Mouse (Mus musculus) forebrain, embryonic 11.5 days (tissue): ENCODE measurements around the gene Ube2g1. TPM values are rescaled to one million over a fixed set of nuclear protein-coding genes. Genes with fewer than 3 reads are reported as not detected.

Source experiments
- ATAC-seq: fragments of 200-750 bp; cut with Nextera tagmentation; replicated peaks from 2 replicates; pipeline ENCODE4 v1.8.0; 2017; ENCODE audit warnings: moderate TSS enrichment; ENCODE audit not compliant: low FRiP score
- DNase-seq: peaks from one replicate; pipeline ENCODE4 v3.0.0-alpha.2; 2017; ENCODE audit warnings: low spot score
- H3K27ac ChIP-seq: fragments of 300-500 bp; sonication (generic); 2 replicates; pipeline ENCODE4 v1.5.1; 2014; ENCODE audit warnings: low read depth, low read length
- H3K27me3 ChIP-seq: fragments of 300-500 bp; sonication (generic); 2 replicates; pipeline ENCODE4 v1.6.1; 2014; ENCODE audit warnings: mild to moderate bottlenecking, low read length, mixed read lengths; ENCODE audit not compliant: control insufficient read depth, insufficient read depth
- H3K36me3 ChIP-seq: fragments of 300-500 bp; sonication (generic); 2 replicates; pipeline ENCODE4 v1.6.1; 2014; ENCODE audit warnings: mild to moderate bottlenecking, low read length, moderate library complexity, mixed read lengths; ENCODE audit not compliant: control insufficient read depth, insufficient read depth
- H3K4me1 ChIP-seq: fragments of 300-500 bp; sonication (generic); replicated peaks from 2 replicates; pipeline ENCODE4 v1.6.1; 2014; ENCODE audit warnings: low read length, mixed read lengths; ENCODE audit not compliant: control insufficient read depth, insufficient read depth
- H3K4me2 ChIP-seq: fragments of 300-500 bp; sonication (generic); 2 replicates; pipeline ENCODE4 v1.6.1; 2014; ENCODE audit warnings: low read depth, mild to moderate bottlenecking, low read length, moderate library complexity, mixed read lengths; ENCODE audit not compliant: severe bottlenecking
- H3K4me3 ChIP-seq: fragments of 300-500 bp; sonication (generic); 2 replicates; pipeline ENCODE4 v1.5.1; 2014; ENCODE audit warnings: low read depth, low read length
- H3K9ac ChIP-seq: fragments of 300-500 bp; sonication (generic); 2 replicates; pipeline ENCODE4 v1.6.1; 2014; ENCODE audit warnings: low read length
- H3K9me3 ChIP-seq: fragments of 300-500 bp; sonication (generic); 2 replicates; pipeline ENCODE4 v1.6.1; 2016; ENCODE audit warnings: low read length, mixed read lengths; ENCODE audit not compliant: control insufficient read depth
- whole genome bisulfite sequencing: fragments of 180-500 bp; shearing (Covaris S2); extraction: QIAGEN DNeasy Blood & Tissue Kit; methylation state at CpG from one replicate; pipeline ENCODE4 v1.1.7; 2014; 5-methylcytosine and 5-hydroxymethylcytosine counted together
- microRNA-seq: library from miRNA; unstranded; fragments of <30 nt; microRNA quantifications from one replicate; pipeline ENCODE4, GENCODE M21; 2016; ENCODE audit not compliant: insufficient number of aligned reads
- polyA plus RNA-seq: library from polyadenylated mRNA; unstranded; fragments of >200 nt; fragmentation: Nextera tagmentation; extraction: Ambion mirVana; gene quantifications from 2 replicates; pipeline ENCODE4 v1.2.1, GENCODE M21; 2014

The Ube2g1 gene
- polyA plus RNA-seq, 1 experiment from 2014 or later = 110 TPM

DNA sequence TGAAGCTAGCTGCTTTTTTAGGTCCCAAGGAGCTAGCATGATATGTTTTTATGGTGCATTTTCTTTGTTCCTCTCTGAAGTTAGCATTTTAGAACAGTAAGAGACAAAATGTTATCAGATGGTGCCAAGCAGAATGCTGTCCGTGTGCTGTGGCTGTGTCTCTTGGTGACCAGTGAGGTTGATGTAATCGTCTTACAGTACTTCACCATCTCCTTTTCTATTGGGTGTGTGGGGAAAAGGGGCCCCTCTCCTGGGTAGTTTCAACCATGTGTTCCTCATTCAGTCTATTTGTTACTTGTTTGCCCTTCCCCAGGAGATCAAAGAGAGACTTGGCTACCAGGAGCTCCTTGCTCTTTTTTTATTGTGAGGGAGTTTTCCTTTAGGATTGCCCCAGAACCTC is 116.1 kb downstream of the Ube2g1 start:
- Histone ChIP-seq H3K27ac (no peak overlapping the region), H3K4me3 (no peak overlapping the region), H3K4me2 (no peak overlapping the region), H3K36me3 (no peaks in the 10 kb centered on the region; the same call in 1 of the 2 replicates), H3K9me3 (no peaks in the 10 kb centered on the region), H3K9ac (no peak overlapping the region), H3K4me1 (no peaks in the 10 kb centered on the region), H3K27me3 (no peaks in the 10 kb centered on the region)
- WGBS = 68% methylated on average over 2 of the region's 2 CpGs
- DNase-seq (no peak), ATAC-seq (no peak)

DNA sequence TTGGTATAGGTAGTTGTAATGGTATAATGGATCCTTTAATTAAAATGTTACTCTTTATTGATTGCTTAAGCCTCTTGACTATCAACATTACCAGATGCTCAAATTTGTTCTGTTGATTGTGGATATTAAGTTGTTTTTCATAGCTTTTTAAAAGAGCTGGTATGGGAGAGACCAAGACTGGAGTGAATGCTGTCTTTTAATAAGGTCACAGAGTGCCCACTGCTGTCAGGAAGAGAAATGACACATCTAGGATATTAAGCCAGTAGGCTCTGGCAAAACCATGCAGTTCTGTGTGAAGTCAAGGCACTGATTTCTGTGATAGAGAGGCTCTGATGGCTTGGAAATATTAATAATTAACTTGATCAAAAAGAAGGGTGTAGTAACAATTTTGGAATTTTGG is 116.8 kb downstream of the Ube2g1 start:
- Histone ChIP-seq H3K27me3 (no peaks in the 10 kb centered on the region), H3K9ac (no peak overlapping the region), H3K36me3 (no peaks in the 10 kb centered on the region; the same call in 1 of the 2 replicates), H3K4me1 (no peaks in the 10 kb centered on the region), H3K4me3 (no peak overlapping the region), H3K9me3 (no peaks in the 10 kb centered on the region), H3K27ac (no peak overlapping the region), H3K4me2 (no peak overlapping the region)
- DNase-seq = no peak
- no peak for ATAC-seq

DNA sequence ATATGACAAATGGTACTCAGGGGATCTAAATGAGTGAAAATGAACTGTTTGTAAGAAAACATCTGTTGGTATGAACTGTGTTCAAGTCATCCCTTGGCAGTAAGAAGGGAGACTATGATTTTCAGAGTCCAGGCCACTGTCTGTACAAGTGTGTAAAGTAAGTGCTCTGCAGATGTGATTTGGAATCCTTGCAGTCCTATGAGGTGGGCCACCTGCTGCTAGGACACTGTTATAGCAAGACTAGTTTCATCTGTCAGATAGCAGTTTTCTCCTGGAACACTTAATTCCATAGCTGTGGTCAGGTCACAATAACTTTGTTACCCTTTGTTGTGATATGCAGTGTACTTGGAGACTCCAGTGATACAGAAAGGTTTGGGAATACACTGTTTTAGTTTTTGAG is 118.9 kb downstream of the Ube2g1 start:
- Histone ChIP-seq H3K36me3 (peaks cover 3% of the 10 kb centered on the region; the same call in 1 of the 2 replicates), H3K4me3 (no peak overlapping the region), H3K27ac (no peak overlapping the region), H3K9me3 (no peaks in the 10 kb centered on the region), H3K4me2 (no peak overlapping the region), H3K4me1 (no peaks in the 10 kb centered on the region), H3K9ac (no peak overlapping the region), H3K27me3 (no peaks in the 10 kb centered on the region)
- DNase-seq (no peak), ATAC-seq (no peak)

DNA sequence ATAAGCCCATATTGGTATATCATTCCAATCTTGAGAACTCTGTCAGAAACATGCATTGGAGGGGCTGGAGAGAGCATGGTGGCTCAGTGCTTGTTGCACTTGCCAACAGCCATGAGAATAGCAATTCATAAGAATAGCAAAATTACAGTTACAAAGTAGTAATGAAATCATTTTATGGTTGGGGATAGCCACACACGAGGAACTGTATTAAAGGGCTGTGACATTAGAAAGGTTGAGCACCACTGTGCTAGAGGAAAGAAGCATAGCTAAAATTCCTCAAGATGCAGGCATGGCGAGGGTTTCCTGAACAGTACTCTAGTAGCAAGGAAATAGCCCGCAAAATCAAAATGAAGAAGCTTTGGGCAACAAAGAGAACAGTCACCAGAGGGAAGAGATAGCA is 126.7 kb downstream of the Ube2g1 start:
- ATAC-seq = no peak
- H3K9ac ChIP-seq = no peak overlapping the region

DNA sequence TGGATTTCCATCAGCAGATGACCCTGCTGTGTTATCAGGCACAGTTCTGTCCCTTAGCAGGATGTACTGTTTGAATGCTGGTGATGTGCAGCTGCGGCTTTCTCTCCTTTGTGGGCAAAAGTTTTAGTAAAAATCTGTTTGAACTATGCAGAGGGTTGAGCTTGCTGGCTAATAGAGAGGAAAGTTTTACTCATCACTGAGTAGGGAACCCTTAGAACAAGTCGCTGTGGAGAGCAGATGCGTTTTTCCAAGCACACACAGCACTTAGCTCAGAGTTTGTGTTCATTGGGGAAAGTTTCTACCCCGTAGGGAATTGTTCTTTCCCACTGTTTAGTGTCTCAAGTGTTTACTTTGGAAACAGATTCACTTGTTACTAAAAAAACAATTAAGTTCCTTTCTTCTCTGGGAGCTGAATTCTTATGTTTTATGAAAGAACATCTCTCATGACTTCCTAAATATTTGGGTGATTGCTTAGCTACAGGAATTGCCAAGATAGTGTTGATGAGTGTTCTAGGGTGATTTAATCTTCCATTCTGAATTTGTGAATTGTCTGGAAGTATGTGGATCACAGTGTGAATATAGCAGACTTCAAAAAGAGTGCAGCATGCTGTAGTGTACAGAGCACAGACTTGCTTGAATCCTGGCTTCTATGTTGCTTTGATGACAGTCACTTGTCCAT is 127.9 kb downstream of the Ube2g1 start:
- WGBS = 92% methylated on average over 4 of the region's 4 CpGs
- Histone ChIP-seq H3K4me2 (no peak overlapping the region), H3K27me3 (no peaks in the 10 kb centered on the region), H3K9me3 (no peaks in the 10 kb centered on the region), H3K4me1 (no peaks in the 10 kb centered on the region), H3K27ac (no peak overlapping the region), H3K9ac (no peak overlapping the region), H3K4me3 (no peak overlapping the region), H3K36me3 (peaks cover 7% of the 10 kb centered on the region; the same call in 1 of the 2 replicates)
- ATAC-seq (no peak), DNase-seq (no peak)

More for the DNA sequence above, 126.7 kb downstream of the Ube2g1 start:
- H3K4me1 ChIP-seq = no peaks in the 10 kb centered on the region
- no peak overlapping the region for H3K4me2 ChIP-seq
- no peaks in the 10 kb centered on the region for H3K27me3 ChIP-seq
- no peak overlapping the region for H3K4me3 ChIP-seq
- no peak for DNase-seq
- no peaks in the 10 kb centered on the region for H3K9me3 ChIP-seq
- 88% methylated on average over 3 of the region's 3 CpGs for WGBS
- H3K27ac ChIP-seq = no peak overlapping the region
- H3K36me3 ChIP-seq = peaks cover 7% of the 10 kb centered on the region; the same call in 1 of the 2 replicates

DNA sequence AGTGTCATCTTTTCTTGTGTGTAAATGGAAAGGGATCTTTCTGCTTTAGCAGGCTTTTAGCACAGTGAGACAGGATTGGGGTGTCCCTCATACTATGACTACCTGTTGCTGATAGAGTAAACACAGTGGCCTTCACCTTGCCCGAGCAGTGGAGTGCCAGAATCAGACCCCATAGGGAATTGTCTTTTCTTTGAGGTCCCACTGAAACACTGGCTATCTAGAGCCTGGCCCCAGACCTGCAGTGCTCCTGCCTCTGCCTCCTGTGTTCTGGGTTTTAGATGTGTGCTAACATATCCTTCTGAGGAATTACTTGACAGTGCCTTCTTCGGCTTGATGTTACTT is 128.4 kb downstream of the Ube2g1 start:
- Histone ChIP-seq H3K27ac (no peak overlapping the region), H3K4me3 (no peak overlapping the region), H3K36me3 (peaks cover 6% of the 10 kb centered on the region; the same call in 1 of the 2 replicates), H3K9ac (no peak overlapping the region), H3K4me1 (no peaks in the 10 kb centered on the region), H3K4me2 (no peak overlapping the region), H3K9me3 (no peaks in the 10 kb centered on the region), H3K27me3 (no peaks in the 10 kb centered on the region)
- ATAC-seq = no peak
- no peak for DNase-seq
- WGBS = 80% methylated on average over 2 of the region's 2 CpGs

Small RNA genes within 50 kb of the gene (microRNA-seq; reads per million reads assigned to microRNA genes)
- gene Gm25678 = not detected

Other genes starting within 250 kb of the Ube2g1 start
- gene Tekt1, start 244.8 kb upstream of the Ube2g1 start, polyA plus RNA-seq = 5.2 and 5.3 TPM in 2 replicates
- 5.0 and 7.0 TPM in 2 replicates for gene Smtnl2, start 195.6 kb upstream of the Ube2g1 start, polyA plus RNA-seq
- gene Ggt6, start 171.8 kb upstream of the Ube2g1 start, polyA plus RNA-seq = not detected in 2 replicates
- 165 and 166 TPM in 2 replicates for gene Mybbp1a, start 165.9 kb upstream of the Ube2g1 start, polyA plus RNA-seq
- gene Spns2, start 117.4 kb upstream of the Ube2g1 start, polyA plus RNA-seq = 4.0 and 4.8 TPM in 2 replicates
- gene Spns3, start 56.8 kb upstream of the Ube2g1 start, polyA plus RNA-seq = not detected in 2 replicates
- gene Ankfy1, start 82.7 kb downstream of the Ube2g1 start, polyA plus RNA-seq = 33.1 and 34.6 TPM in 2 replicates
- 3.8 and 5.6 TPM in 2 replicates for gene Cyb5d2, start 188.9 kb downstream of the Ube2g1 start, polyA plus RNA-seq
- 10.6 and 11.0 TPM in 2 replicates for gene Zzef1, start 188.9 kb downstream of the Ube2g1 start, polyA plus RNA-seq